Mouse (Mus musculus) heart, adult 2 months (tissue): ENCODE data around the gene Prame. TPM values are rescaled to one million over a fixed set of nuclear protein-coding genes. Genes with fewer than 3 reads are reported as not detected.
A peak's percentile ranks its signal among the peaks of the same experiment; 100 is the strongest.
"Not testable (repeated sequence)": the region's sequence is repeated elsewhere in the genome, so short reads cannot be mapped to it uniquely, and the experiment has no call there.

Experiments used
- DNase-seq, 2 experiments: peaks; one replicate each; pipeline ENCODE4 v3.0.0; 2021
- H3K27ac ChIP-seq: fragments of 200-600 bp; 2 replicates; pipeline ENCODE4 v1.8.1; 2022
- H3K27me3 ChIP-seq: fragments of 200-500 bp; 2 replicates; pipeline ENCODE4 v1.6.1; 2012; ENCODE audit warnings: mild to moderate bottlenecking, low read length, inconsistent platforms, mixed read lengths; ENCODE audit not compliant: control insufficient read depth, insufficient read depth
- H3K36me3 ChIP-seq: fragments of 200-500 bp; 2 replicates; pipeline ENCODE4 v1.6.1; 2012; ENCODE audit warnings: low read length, inconsistent platforms; ENCODE audit not compliant: control insufficient read depth, insufficient read depth
- H3K4me1 ChIP-seq: fragments of 200-500 bp; 2 replicates; pipeline ENCODE4 v1.6.1; 2011; ENCODE audit warnings: low read length; ENCODE audit not compliant: control insufficient read depth, insufficient read depth
- H3K4me3 ChIP-seq: fragments of 200-600 bp; 2 replicates; pipeline ENCODE4 v1.8.1; 2022
- H3K79me2 ChIP-seq: fragments of 200-500 bp; replicated peaks from 2 replicates; pipeline ENCODE4 v1.6.1; 2012; ENCODE audit warnings: mild to moderate bottlenecking, inconsistent platforms, low read length, moderate library complexity, mixed read lengths; ENCODE audit not compliant: control insufficient read depth, insufficient read depth
- H3K9ac ChIP-seq: fragments of 200-500 bp; 2 replicates; pipeline ENCODE4 v1.6.1; 2012; ENCODE audit warnings: low read depth, mild to moderate bottlenecking, control low read depth, inconsistent platforms, low read length, mixed read lengths
- CTCF ChIP-seq: fragments of 200-600 bp; IDR thresholded peaks from 2 replicates; pipeline ENCODE4 v1.8.1; 2022; ENCODE audit warnings: antibody characterized with exemption, mild to moderate bottlenecking, moderate library complexity
- EP300 ChIP-seq: fragments of 200-500 bp; IDR thresholded peaks from 2 replicates; pipeline ENCODE4 v1.6.1; 2011; ENCODE audit warnings: low read depth, low read length, control low read depth; ENCODE audit not compliant: insufficient read depth
- POLR2A ChIP-seq: fragments of 200-500 bp; IDR thresholded peaks from 2 replicates; pipeline ENCODE4 v1.6.1; 2011; ENCODE audit warnings: mild to moderate bottlenecking, low read depth, low read length, control low read depth; ENCODE audit not compliant: insufficient read depth
- WGBS: fragments of 180-500 bp; shearing (Covaris S2); methylation state at CpG from one replicate; pipeline ENCODE4 v1.1.7; 2018; 5-methylcytosine and 5-hydroxymethylcytosine counted together
- intact Hi-C: fragments of 180-260 bp; cut with DNase I; formaldehyde crosslinking; loops from one replicate; pipeline ENCODE4 v1.15.1; 2025
- long read RNA-seq: library from polyadenylated mRNA; stranded (forward); transcript quantifications from one replicate; pipeline ENCODE4 v2.0.0, GENCODE M21; 2021
- polyA plus RNA-seq: library from polyadenylated mRNA; depleted of rRNA; stranded (reverse); fragments of >200 nt; gene quantifications from 2 replicates; pipeline ENCODE4 v1.2.3, GENCODE M21; 2012; rRNA removed
- total RNA-seq, 2 experiments: library from RNA; stranded (reverse); gene quantifications; 2 replicates each; pipeline ENCODE4 v1.2.3; 2021

Prame gene
- total RNA-seq (not detected), polyA plus RNA-seq (not detected in 2 replicates)
- long read RNA-seq, result 0 reads

GRCm38 (mm10) chrX:135627605-135628004 lies at the start of gene Prame:
Prame (minus strand) TSS chrX:135627705.
- Histone ChIP-seq H3K27me3 (no peaks in the 10 kb centered on the region), H3K36me3 (no peaks in the 10 kb centered on the region), H3K9ac (no peak within 1 kb of the TSS), H3K4me3 (no peak within 1 kb of the TSS), H3K27ac (no peak within 1 kb of the TSS), H3K4me1 (no peaks in the 10 kb centered on the region), H3K79me2 (no peaks in the 10 kb centered on the region)
- DNase-seq, result no peak
- 78% methylated on average over 11 of the region's 11 CpGs for WGBS
- no peak for TF ChIP-seq POLR2A
- intact Hi-C loops, result no loop called here

- H3K4me3 ChIP-seq, result no peak overlapping the region
Measured at GRCm38 (mm10) chrX:135652173-135652772, 24.8 kb upstream of the Prame start.

GRCm38 (mm10) chrX:135601298-135602029 lies 26.0 kb downstream of the Prame start:
- WGBS, result 72% methylated on average over 3 of the region's 3 CpGs
- TF ChIP-seq CTCF, result peak; percentile 67

More at GRCm38 (mm10) chrX:135652173-135652772, 24.8 kb upstream of the Prame start:
- no peak for DNase-seq
- Histone ChIP-seq H3K79me2 (no peaks in the 10 kb centered on the region), H3K27ac (no peak overlapping the region), H3K9ac (no peak overlapping the region), H3K36me3 (no peaks in the 10 kb centered on the region), H3K4me1 (no peaks in the 10 kb centered on the region), H3K27me3 (no peaks in the 10 kb centered on the region)
- TF ChIP-seq EP300 (no peak), CTCF (peak; percentile 61)
- intact Hi-C loops, result loop anchor here (2.0 to 10.0 kb wide), 3 partner anchors 45 to 93 kb away; partner anchors contain the start of genes Armcx5 and Gprasp1
- 26% methylated on average over 9 of the region's 9 CpGs for whole genome bisulfite sequencing

GRCm38 (mm10) chrX:135598677-135599076 lies 28.8 kb downstream of the Prame start, which contains the start of gene Nxf7:
Nxf7 (minus strand) TSS chrX:135598777.
- no peak within 1 kb of the TSS for H3K9ac ChIP-seq
- no peaks in the 10 kb centered on the region for H3K4me1 ChIP-seq
- H3K36me3 ChIP-seq, result no peaks in the 10 kb centered on the region
- intact Hi-C loops, result no loop called here
- H3K27ac ChIP-seq, result no peak within 1 kb of the TSS
- no peak within 1 kb of the TSS for H3K4me3 ChIP-seq
- no peaks in the 10 kb centered on the region for H3K79me2 ChIP-seq
- no peaks in the 10 kb centered on the region for H3K27me3 ChIP-seq
- no peak for DNase-seq
- TF ChIP-seq POLR2A, result no peak
- TF ChIP-seq EP300, result no peak
- no peak for TF ChIP-seq CTCF
- WGBS, result 78% methylated on average over 2 of the region's 2 CpGs

More at GRCm38 (mm10) chrX:135601298-135602029, 26.0 kb downstream of the Prame start:
- H3K4me3 ChIP-seq, H3K9ac ChIP-seq, H3K27me3 ChIP-seq, H3K27ac ChIP-seq, H3K79me2 ChIP-seq, H3K4me1 ChIP-seq, H3K36me3 ChIP-seq: not testable (repeated sequence)
- peak in 1 of 2 experiments; percentile 7 for DNase-seq
- intact Hi-C loops, result loop anchor here (2.0 kb wide), 1 partner anchor 47 kb away; no protein-coding TSS in a partner anchor

- intact Hi-C loops, result no loop called here
- Histone ChIP-seq H3K9ac (no peak overlapping the region), H3K36me3 (no peaks in the 10 kb centered on the region), H3K27me3 (no peaks in the 10 kb centered on the region), H3K4me1 (no peaks in the 10 kb centered on the region), H3K27ac (no peak overlapping the region), H3K4me3 (no peak overlapping the region), H3K79me2 (no peaks in the 10 kb centered on the region)
- TF ChIP-seq CTCF (no peak), EP300 (no peak), POLR2A (no peak)
- 55% methylated on average over 13 of the region's 13 CpGs for WGBS
- no peak for DNase-seq
Measured at GRCm38 (mm10) chrX:135598096-135598495, 29.4 kb downstream of the Prame start.

GRCm38 (mm10) chrX:135576412-135576811 lies 51.1 kb downstream of the Prame start:
- intact Hi-C loops, result no loop called here

GRCm38 (mm10) chrX:135574958-135575628 lies 52.4 kb downstream of the Prame start:
- DNase-seq, H3K9ac ChIP-seq, H3K79me2 ChIP-seq, H3K4me1 ChIP-seq, H3K36me3 ChIP-seq, H3K27ac ChIP-seq, H3K4me3 ChIP-seq, intact Hi-C loops, H3K27me3 ChIP-seq: not testable (repeated sequence)
- 45% methylated on average over 9 of the region's 9 CpGs for WGBS

More at GRCm38 (mm10) chrX:135576412-135576811, 51.1 kb downstream of the Prame start:
- WGBS, result 92% methylated on average over 1 of the region's 1 CpGs
- H3K9ac ChIP-seq, result no peak overlapping the region
- TF ChIP-seq EP300 (no peak), POLR2A (no peak), CTCF (no peak)
- no peaks in the 10 kb centered on the region for H3K27me3 ChIP-seq
- DNase-seq, result no peak
- H3K79me2 ChIP-seq, result no peaks in the 10 kb centered on the region
- H3K36me3 ChIP-seq, result no peaks in the 10 kb centered on the region
- no peak overlapping the region for H3K27ac ChIP-seq
- no peak overlapping the region for H3K4me3 ChIP-seq
- H3K4me1 ChIP-seq, result no peaks in the 10 kb centered on the region

GRCm38 (mm10) chrX:135574261-135574957 lies 53.1 kb downstream of the Prame start:
- H3K4me1 ChIP-seq, H3K27me3 ChIP-seq, DNase-seq, H3K9ac ChIP-seq, H3K79me2 ChIP-seq, H3K27ac ChIP-seq, H3K36me3 ChIP-seq, H3K4me3 ChIP-seq, intact Hi-C loops: not testable (repeated sequence)
- WGBS, result 31% methylated on average over 8 of the region's 8 CpGs
